Mouse (Mus musculus) C2C12 (cell line): ENCODE data around the gene Mob3b. TPM values are rescaled to one million over a fixed set of nuclear protein-coding genes. Genes with fewer than 3 reads are reported as not detected.

ENCODE experiments used
- H3K27me3 ChIP-seq: one replicate; pipeline ENCODE4 v1.6.1; 2011; ENCODE audit not compliant: control insufficient read depth, insufficient read depth, insufficient read length
- H3K36me3 ChIP-seq: one replicate; pipeline ENCODE4 v1.6.1; 2011; ENCODE audit not compliant: control insufficient read depth, insufficient read depth
- H3K4me3 ChIP-seq: one replicate; pipeline ENCODE4 v1.5.1; 2011; ENCODE audit warnings: mild to moderate bottlenecking, control low read depth; ENCODE audit not compliant: poor library complexity, insufficient read depth, severe bottlenecking
- H3K79me2 ChIP-seq: one replicate; pipeline ENCODE4 v1.6.1; 2011; ENCODE audit not compliant: control insufficient read depth, insufficient read depth
- H3K79me3 ChIP-seq: one replicate; pipeline ENCODE4 v1.6.1; 2011; ENCODE audit warnings: low read depth, control low read depth
- H3ac ChIP-seq: one replicate; pipeline ENCODE3; 2011; ENCODE audit warnings: low read depth; ENCODE audit not compliant: control insufficient read depth, insufficient read length
- CEBPB ChIP-seq: IDR thresholded peaks from one replicate; pipeline ENCODE4 v1.6.1; 2011; ENCODE audit warnings: low read depth, mild to moderate bottlenecking, control low read depth, moderate library complexity
- CTCF ChIP-seq: IDR thresholded peaks from one replicate; pipeline ENCODE4 v1.5.1; 2011; ENCODE audit not compliant: control insufficient read depth, insufficient read depth, insufficient read length
- FOSL1 ChIP-seq: IDR thresholded peaks from one replicate; pipeline ENCODE4 v1.8.0; 2011; ENCODE audit warnings: mild to moderate bottlenecking, low read length; ENCODE audit not compliant: poor library complexity, insufficient read depth, severe bottlenecking
- MAX ChIP-seq: IDR thresholded peaks from one replicate; pipeline ENCODE4 v1.6.1; 2011; ENCODE audit warnings: mild to moderate bottlenecking, control low read depth
- MYOD1 ChIP-seq: IDR thresholded peaks from one replicate; pipeline ENCODE4 v1.6.1; 2011; ENCODE audit warnings: low read depth; ENCODE audit not compliant: control insufficient read depth, insufficient read length
- MYOG ChIP-seq: IDR thresholded peaks from one replicate; pipeline ENCODE4 v1.6.1; 2011; ENCODE audit not compliant: control insufficient read depth, insufficient read length; ENCODE audit errors: extremely low read depth
- USF1 ChIP-seq: IDR thresholded peaks from one replicate; pipeline ENCODE4 v1.6.1; 2011; ENCODE audit warnings: low read depth, mild to moderate bottlenecking, control low read depth, moderate library complexity
- polyA plus RNA-seq: library from polyadenylated mRNA; unstranded; fragments of >200 nt; fragmentation: generic; extraction: Trizol; gene quantifications from one replicate; pipeline ENCODE4 v1.2.1, GENCODE M21; 2012; ENCODE audit warnings: missing spikeins

The Mob3b gene
- polyA plus RNA-seq, 1 experiment: 0.18 TPM

GRCm38 (mm10) chr4:35120159-35120558 lies 37.1 kb downstream of the Mob3b start:
- Histone ChIP-seq H3ac (no peak overlapping the region), H3K79me2 (no peaks in the 10 kb centered on the region), H3K79me3 (no peaks in the 10 kb centered on the region), H3K36me3 (no peaks in the 10 kb centered on the region), H3K27me3 (no peaks in the 10 kb centered on the region), H3K4me3 (no peak overlapping the region)
- TF ChIP-seq MYOG (no peak), FOSL1 (no peak), CEBPB (no peak), USF1 (no peak), CTCF (no peak), MAX (no peak), MYOD1 (no peak)

- Histone ChIP-seq H3K79me3 (no peaks in the 10 kb centered on the region), H3K4me3 (no peak overlapping the region), H3K27me3 (no peaks in the 10 kb centered on the region), H3K36me3 (no peaks in the 10 kb centered on the region), H3ac (no peak overlapping the region), H3K79me2 (no peaks in the 10 kb centered on the region)
- TF ChIP-seq MAX (no peak), MYOD1 (no peak), MYOG (no peak), CTCF (no peak), CEBPB (no peak), FOSL1 (no peak), USF1 (no peak)
These were observed 38.4 kb downstream of the Mob3b start for GRCm38 (mm10) chr4:35118851-35119250.

GRCm38 (mm10) chr4:35117144-35117543 lies 40.1 kb downstream of the Mob3b start:
- no peak overlapping the region for H3ac ChIP-seq
- no peaks in the 10 kb centered on the region for H3K79me2 ChIP-seq
- no peak overlapping the region for H3K4me3 ChIP-seq
- TF ChIP-seq MYOG: no peak
- TF ChIP-seq USF1: no peak
- no peak for TF ChIP-seq FOSL1
- no peak for TF ChIP-seq MAX
- H3K79me3 ChIP-seq: no peaks in the 10 kb centered on the region
- H3K36me3 ChIP-seq: no peaks in the 10 kb centered on the region
- no peaks in the 10 kb centered on the region for H3K27me3 ChIP-seq

GRCm38 (mm10) chr4:35115933-35116332 lies 41.4 kb downstream of the Mob3b start:
- Histone ChIP-seq H3K79me3 (no peaks in the 10 kb centered on the region), H3K4me3 (no peak overlapping the region), H3K36me3 (no peaks in the 10 kb centered on the region), H3ac (no peak overlapping the region), H3K27me3 (no peaks in the 10 kb centered on the region), H3K79me2 (no peaks in the 10 kb centered on the region)
- TF ChIP-seq MYOD1: no peak
- TF ChIP-seq MAX: no peak
- no peak for TF ChIP-seq USF1
- no peak for TF ChIP-seq MYOG
- TF ChIP-seq CEBPB: no peak
- no peak for TF ChIP-seq FOSL1
- no peak for TF ChIP-seq CTCF

GRCm38 (mm10) chr4:35114950-35115349 lies 42.3 kb downstream of the Mob3b start:
- no peak overlapping the region for H3K4me3 ChIP-seq
- no peaks in the 10 kb centered on the region for H3K79me2 ChIP-seq
- TF ChIP-seq CTCF (no peak), MAX (no peak), CEBPB (no peak)
- no peak overlapping the region for H3ac ChIP-seq
- no peaks in the 10 kb centered on the region for H3K79me3 ChIP-seq
- H3K27me3 ChIP-seq: no peaks in the 10 kb centered on the region
- no peaks in the 10 kb centered on the region for H3K36me3 ChIP-seq

GRCm38 (mm10) chr4:35113516-35114248 lies 43.6 kb downstream of the Mob3b start:
- no peak for TF ChIP-seq USF1
- TF ChIP-seq CEBPB: no peak
- no peak for TF ChIP-seq MYOG
- TF ChIP-seq MYOD1: no peak
- no peak for TF ChIP-seq MAX
- TF ChIP-seq FOSL1: no peak
- TF ChIP-seq CTCF: no peak
- H3K4me3 ChIP-seq: no peak overlapping the region
- H3K27me3 ChIP-seq: no peaks in the 10 kb centered on the region
- H3K79me2 ChIP-seq: no peaks in the 10 kb centered on the region
- H3K36me3 ChIP-seq: no peaks in the 10 kb centered on the region
- no peaks in the 10 kb centered on the region for H3K79me3 ChIP-seq
- H3ac ChIP-seq: no peak overlapping the region
